Comparison of ENCODE assay signal across 12 mouse cellular contexts in the genomic region with DNA sequence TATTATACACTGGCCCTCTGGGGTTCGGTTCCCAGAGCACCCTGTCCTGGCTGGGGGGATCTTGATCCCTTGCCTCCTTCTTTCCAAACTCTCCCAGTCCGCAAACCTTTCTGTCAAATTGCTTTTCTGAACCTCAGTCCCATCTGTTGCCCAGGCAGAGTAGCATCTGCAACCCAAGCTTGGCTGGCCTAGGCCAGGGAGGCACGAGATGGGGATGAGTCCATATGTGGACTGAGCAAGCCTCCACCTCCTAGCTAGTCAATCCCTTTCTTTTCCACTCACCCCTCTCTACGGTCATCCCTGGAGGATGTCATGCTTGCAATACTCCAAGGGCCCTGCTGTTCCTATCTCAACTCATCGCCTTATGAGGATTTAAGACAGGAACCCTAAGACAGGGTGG. TPM values are rescaled to one million over a fixed set of nuclear protein-coding genes. Genes with fewer than 3 reads are reported as not detected.
DNase-seq lines count a peak whose midpoint lies in the region; ATAC-seq and TF ChIP-seq lines count a peak whose summit lies in the region.
"Had no signal": no experiment of that assay in that cellular context is flagged by ENCODE, and none has a peak within 500 bp of the region (broad histone marks: within the 10 kb centered on the region; RNA-seq: fewer than 3 reads in every experiment).

No protein-coding gene starts in this region.

- TF ChIP-seq CTCF in stomach, postnatal 0 days (IDR thresholded peaks at IDR 0.05; ENCODE audit: low read depth) = no peak

- no peak overlapping the region for H3K27ac ChIP-seq in heart, embryonic 11.5 days (ENCODE audit: low read depth, low read length)
- no peak overlapping the region for H3K27ac ChIP-seq in limb, embryonic 12.5 days
- no peak overlapping the region for H3K27ac ChIP-seq in stomach, postnatal 0 days (replicated peaks)

- 0 out of 2 replicates have a peak overlapping the region, but pooled peaks have one; percentile 80 for H3K9ac ChIP-seq in heart, embryonic 11.5 days (ENCODE audit: low read depth, low read length)
- peak overlapping the region; percentile 84; the same call in 1 of the 2 replicates for H3K9ac ChIP-seq in limb, embryonic 12.5 days (replicated peaks)
- peak overlapping the region; percentile 84; the same call in 1 of the 2 replicates for H3K9ac ChIP-seq in stomach, postnatal 0 days (ENCODE audit: low read length)

- WGBS in heart, embryonic 11.5 days (ENCODE audit: insufficient replicate concordance) = 79% methylated on average over 5 of the region's 5 CpGs
- 88% methylated on average over 5 of the region's 5 CpGs for WGBS in limb, embryonic 12.5 days
- 67% methylated on average over 5 of the region's 5 CpGs for WGBS in stomach, postnatal 0 days

- H3K4me2 ChIP-seq in heart, embryonic 11.5 days = peak overlapping the region; percentile 90
- peak overlapping the region; percentile 82 for H3K4me2 ChIP-seq in limb, embryonic 12.5 days
- H3K4me2 ChIP-seq in stomach, postnatal 0 days (replicated peaks; ENCODE audit: low read depth) = peak overlapping the region; percentile 77

- ATAC-seq in heart, embryonic 11.5 days (replicated peaks; ENCODE audit: insufficient number of reproducible peaks, low FRiP score, low TSS enrichment) = no peak
- ATAC-seq in megakaryocyte, adult 5-6 weeks (ENCODE audit: poor library complexity, severe bottlenecking) = no peak
- no peak for ATAC-seq in limb, embryonic 12.5 days (ENCODE audit: insufficient number of reproducible peaks, insufficient read depth, low FRiP score, low TSS enrichment, low read depth)
- ATAC-seq in stomach, postnatal 0 days (ENCODE audit: low FRiP score, low TSS enrichment) = no peak

- no peaks in the 10 kb centered on the region for H3K9me3 ChIP-seq in heart, embryonic 11.5 days (replicated peaks; ENCODE audit: control insufficient read depth, low read length)
- no peaks in the 10 kb centered on the region for H3K9me3 ChIP-seq in megakaryocyte, embryonic 14.5 days
- no peaks in the 10 kb centered on the region for H3K9me3 ChIP-seq in limb, embryonic 12.5 days
- no peaks in the 10 kb centered on the region for H3K9me3 ChIP-seq in stomach, postnatal 0 days (ENCODE audit: control insufficient read depth, low read length)

- TF ChIP-seq EP300 in stomach, postnatal 0 days (optimal IDR thresholded peaks at IDR 0.05) = no peak

- H3K36me3 ChIP-seq in heart, embryonic 11.5 days (ENCODE audit: control insufficient read depth, insufficient read depth, low read length) = no peaks in the 10 kb centered on the region
- no peaks in the 10 kb centered on the region for H3K36me3 ChIP-seq in megakaryocyte, embryonic 14.5 days (replicated peaks; ENCODE audit: low read length)
- H3K36me3 ChIP-seq in limb, embryonic 12.5 days = no peaks in the 10 kb centered on the region
- no peaks in the 10 kb centered on the region for H3K36me3 ChIP-seq in stomach, postnatal 0 days (ENCODE audit: control insufficient read depth, insufficient read depth, low read length)

- peak overlapping the region; percentile 68; the same call in 1 of the 2 replicates for H3K4me3 ChIP-seq in heart, embryonic 11.5 days (ENCODE audit: low read depth, low read length)
- H3K4me3 ChIP-seq in megakaryocyte, embryonic 14.5 days (replicated peaks) = peak overlapping the region; percentile 99
- peak overlapping the region; percentile 66; the same call in 1 of the 2 replicates for H3K4me3 ChIP-seq in limb, embryonic 12.5 days (replicated peaks)
- peak overlapping the region; percentile 73 for H3K4me3 ChIP-seq in stomach, postnatal 0 days (ENCODE audit: low read depth, low read length)

- H3K27me3 ChIP-seq in heart, embryonic 11.5 days (ENCODE audit: control insufficient read depth, insufficient read depth, low read length) = no peaks in the 10 kb centered on the region; the same call in 1 of the 2 replicates
- peaks cover 17% of the 10 kb centered on the region for H3K27me3 ChIP-seq in megakaryocyte, embryonic 14.5 days (replicated peaks)
- H3K27me3 ChIP-seq in limb, embryonic 12.5 days = peaks cover 32% of the 10 kb centered on the region
- no peaks in the 10 kb centered on the region for H3K27me3 ChIP-seq in stomach, postnatal 0 days (ENCODE audit: control insufficient read depth, insufficient read depth, low read length)

- no peak for DNase-seq in heart, postnatal 4 days
- DNase-seq in stomach, postnatal 0 days (ENCODE audit: low spot score) = no peak
- DNase-seq in spleen, postnatal 10 days (ENCODE audit: low spot score in 2 of 2) = no peak
- no peak for DNase-seq in gastrocnemius, postnatal 25 days
- DNase-seq: cerebellum, adult 18-20 months; gastrocnemius, postnatal 10 days; thymus, postnatal 14 days had no signal

- H3K4me1 ChIP-seq in heart, embryonic 11.5 days (ENCODE audit: control insufficient read depth, insufficient read depth, low read length) = peaks cover 22% of the 10 kb centered on the region
- peaks cover 83% of the 10 kb centered on the region for H3K4me1 ChIP-seq in megakaryocyte, embryonic 14.5 days
- peaks cover 14% of the 10 kb centered on the region for H3K4me1 ChIP-seq in limb, embryonic 12.5 days (replicated peaks)
- H3K4me1 ChIP-seq in stomach, postnatal 0 days (replicated peaks; ENCODE audit: control insufficient read depth, insufficient read depth) = 0 out of 2 replicates have a peak, but pooled peaks cover 4% of the 10 kb centered on the region

RNA-seq across cellular contexts. Expression of a gene that starts 1.6 kb away (rescaled TPM):
- 15.7 and 20.6 TPM in 2 replicates for polyA plus RNA-seq in heart, embryonic 11.5 days (2014; fragmentation: Nextera tagmentation; extraction: Ambion mirVana)
- total RNA-seq in heart, postnatal 4 days (2021) = 10 to 100 TPM; 23.9 to 25.4 TPM
- polyA plus RNA-seq in megakaryocyte, embryonic 14.5 days (2012; ENCODE audit: insufficient read depth, low replicate concordance) = 34.1 and 41.8 TPM in 2 replicates
- 37.0 and 41.9 TPM in 2 replicates for total RNA-seq in megakaryocyte, adult 5-6 weeks (2015)
- total RNA-seq in megakaryocyte, adult 5-6 weeks (2017) = 38.1 and 43.6 TPM in 2 replicates
- 17.1 and 18.4 TPM in 2 replicates for polyA plus RNA-seq in limb, embryonic 12.5 days (2016; fragmentation: Nextera tagmentation; extraction: Ambion mirVana)
- 109 and 120 TPM in 2 replicates for polyA plus RNA-seq in stomach, postnatal 0 days (2015; fragmentation: Nextera tagmentation; extraction: Ambion mirVana)
- total RNA-seq in gastrocnemius, postnatal 25 days (2021) = 10 to 100 TPM in 1 of 2 experiments, 1 to 10 TPM in 1; 3.0 to 14.6 TPM

RNA-seq across cellular contexts. Expression of a gene that starts 16.2 kb away (rescaled TPM):
- polyA plus RNA-seq in heart, embryonic 11.5 days (2014; fragmentation: Nextera tagmentation; extraction: Ambion mirVana) = not detected in 2 replicates
- total RNA-seq in heart, postnatal 4 days (2021) = not detected
- polyA plus RNA-seq in megakaryocyte, embryonic 14.5 days (2012; ENCODE audit: insufficient read depth, low replicate concordance) = not detected in 2 replicates
- 0.36 TPM in 1 of 2 replicates, not detected in the other for total RNA-seq in megakaryocyte, adult 5-6 weeks (2015)
- total RNA-seq in megakaryocyte, adult 5-6 weeks (2017) = not detected in 2 replicates
- 0.31 TPM in 1 of 2 replicates, not detected in the other for polyA plus RNA-seq in limb, embryonic 12.5 days (2016; fragmentation: Nextera tagmentation; extraction: Ambion mirVana)
- polyA plus RNA-seq in stomach, postnatal 0 days (2015; fragmentation: Nextera tagmentation; extraction: Ambion mirVana) = 0.18 TPM in 1 of 2 replicates, not detected in the other
- total RNA-seq in gastrocnemius, postnatal 25 days (2021) = not detected
- polyA plus RNA-seq: large intestine, adult 2 months had no signal

RNA-seq across cellular contexts. Expression of a gene that starts 22.8 kb away (rescaled TPM):
- 145 and 157 TPM in 2 replicates for polyA plus RNA-seq in heart, embryonic 11.5 days (2014; fragmentation: Nextera tagmentation; extraction: Ambion mirVana)
- total RNA-seq in heart, postnatal 4 days (2021) = 100 to 1,000 TPM; 317 to 343 TPM
- 19.7 and 90.5 TPM in 2 replicates for polyA plus RNA-seq in megakaryocyte, embryonic 14.5 days (2012; ENCODE audit: insufficient read depth, low replicate concordance)
- 1.6 and 3.1 TPM in 2 replicates for total RNA-seq in megakaryocyte, adult 5-6 weeks (2015)
- total RNA-seq in megakaryocyte, adult 5-6 weeks (2017) = 3.7 and 3.9 TPM in 2 replicates
- polyA plus RNA-seq in limb, embryonic 12.5 days (2016; fragmentation: Nextera tagmentation; extraction: Ambion mirVana) = 77.4 and 82.1 TPM in 2 replicates
- 49.7 and 54.3 TPM in 2 replicates for polyA plus RNA-seq in stomach, postnatal 0 days (2015; fragmentation: Nextera tagmentation; extraction: Ambion mirVana)
- total RNA-seq in gastrocnemius, postnatal 25 days (2021) = 10 to 100 TPM; 42.3 to 67.2 TPM

RNA-seq across cellular contexts. Expression of a gene that starts 25.6 kb away (rescaled TPM):
- polyA plus RNA-seq in heart, embryonic 11.5 days (2014; fragmentation: Nextera tagmentation; extraction: Ambion mirVana) = 13.4 and 14.9 TPM in 2 replicates
- total RNA-seq in heart, postnatal 4 days (2021) = 1 to 10 TPM; 6.1 to 7.0 TPM
- polyA plus RNA-seq in megakaryocyte, embryonic 14.5 days (2012; ENCODE audit: insufficient read depth, low replicate concordance) = 1.2 TPM in 1 of 2 replicates, not detected in the other
- 0.33 TPM in 1 of 2 replicates, not detected in the other for total RNA-seq in megakaryocyte, adult 5-6 weeks (2015)
- total RNA-seq in megakaryocyte, adult 5-6 weeks (2017) = 0.11 and 0.33 TPM in 2 replicates
- polyA plus RNA-seq in limb, embryonic 12.5 days (2016; fragmentation: Nextera tagmentation; extraction: Ambion mirVana) = 61.7 and 66.3 TPM in 2 replicates
- 10.9 and 13.4 TPM in 2 replicates for polyA plus RNA-seq in stomach, postnatal 0 days (2015; fragmentation: Nextera tagmentation; extraction: Ambion mirVana)
- total RNA-seq in gastrocnemius, postnatal 25 days (2021) = 1 to 10 TPM; 1.3 to 2.5 TPM
